Mouse (Mus musculus) bone marrow, adult 2 months (tissue): ENCODE measurements around the gene Gm10842.

Experiments
- CTCF ChIP-seq: fragments of 200-500 bp; IDR thresholded peaks from 2 replicates; pipeline ENCODE4 v1.5.1; 2011; ENCODE audit warnings: low read length, control low read depth; ENCODE audit not compliant: control insufficient read depth, insufficient read depth
- POLR2A ChIP-seq: fragments of 200-500 bp; IDR thresholded peaks from 2 replicates; pipeline ENCODE4 v1.6.1; 2011; ENCODE audit warnings: low read depth, mild to moderate bottlenecking, control low read depth, low read length, borderline replicate concordance; ENCODE audit not compliant: control insufficient read depth

DNA sequence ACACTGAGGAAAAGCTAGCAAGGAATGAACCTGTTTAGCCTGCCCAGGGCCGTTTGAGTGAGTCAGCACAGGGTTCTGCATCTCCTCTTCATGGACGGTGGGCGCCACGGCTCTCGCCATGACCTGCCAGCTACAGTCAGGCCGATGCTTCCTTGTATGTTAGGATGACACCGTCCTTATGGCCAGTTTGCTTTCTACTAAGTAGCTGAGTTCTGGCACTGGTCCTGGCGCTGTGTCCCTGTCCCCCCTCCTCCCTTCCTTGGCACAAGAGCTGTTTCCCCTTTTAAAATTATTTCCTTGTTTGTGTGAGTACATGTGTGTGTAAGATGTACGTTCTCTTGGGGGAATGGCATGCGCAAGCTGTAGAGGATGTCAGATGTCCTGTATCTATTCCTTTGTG, 1.5 kb upstream of the Gm10842 start:
- no peak for TF ChIP-seq CTCF
- TF ChIP-seq POLR2A, result no peak
